Mouse (Mus musculus) C2C12 (cell line): ENCODE results near the gene Cyp2c23.

ENCODE experiments used
- CEBPB ChIP-seq: IDR thresholded peaks from one replicate; pipeline ENCODE4 v1.6.1; 2011; ENCODE audit warnings: low read depth, mild to moderate bottlenecking, control low read depth, moderate library complexity
- CTCF ChIP-seq: IDR thresholded peaks from one replicate; pipeline ENCODE4 v1.5.1; 2011; ENCODE audit not compliant: control insufficient read depth, insufficient read depth, insufficient read length
- FOSL1 ChIP-seq: IDR thresholded peaks from one replicate; pipeline ENCODE4 v1.8.0; 2011; ENCODE audit warnings: mild to moderate bottlenecking, low read length; ENCODE audit not compliant: poor library complexity, insufficient read depth, severe bottlenecking

DNA sequence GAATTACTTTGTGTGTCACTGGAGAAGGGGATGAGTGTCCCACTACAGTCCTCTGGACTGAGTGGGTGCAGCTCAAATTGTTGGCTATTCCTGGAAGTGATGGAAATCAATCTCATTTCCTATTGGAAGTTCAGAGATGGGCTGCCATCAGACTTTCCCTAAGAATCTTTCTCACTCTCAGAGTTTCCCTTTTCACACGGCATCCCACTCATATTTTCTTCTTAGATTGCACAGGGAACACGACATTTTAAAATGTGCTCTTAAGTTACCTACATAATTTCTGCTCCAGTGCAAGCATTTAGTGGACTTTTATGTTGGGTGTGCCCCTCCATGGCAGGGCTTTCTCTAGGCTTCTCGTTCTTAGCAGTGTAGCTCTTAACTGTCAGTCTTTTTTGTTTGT is 51.2 kb downstream of the Cyp2c23 start:
- no peak for TF ChIP-seq CTCF
- no peak for TF ChIP-seq CEBPB
- TF ChIP-seq FOSL1: no peak
